Mouse (Mus musculus) layer of hippocampus, postnatal 10 days (tissue): ENCODE data around the gene Pkdcc. TPM values are rescaled to one million over a fixed set of nuclear protein-coding genes. Genes with fewer than 3 reads are reported as not detected.

Source experiments
- DNase-seq, 2 experiments: peaks; one replicate each; pipeline ENCODE4 v3.0.0; 2021; ENCODE audit warnings: low spot score in 2 of 2
- total RNA-seq, 2 experiments: library from RNA; stranded (reverse); gene quantifications; 2 replicates each; pipeline ENCODE4 v1.2.3; 2021

Gene Pkdcc
- total RNA-seq, 2 experiments from 2014 or later = 19.1 to 22.1 TPM

DNA sequence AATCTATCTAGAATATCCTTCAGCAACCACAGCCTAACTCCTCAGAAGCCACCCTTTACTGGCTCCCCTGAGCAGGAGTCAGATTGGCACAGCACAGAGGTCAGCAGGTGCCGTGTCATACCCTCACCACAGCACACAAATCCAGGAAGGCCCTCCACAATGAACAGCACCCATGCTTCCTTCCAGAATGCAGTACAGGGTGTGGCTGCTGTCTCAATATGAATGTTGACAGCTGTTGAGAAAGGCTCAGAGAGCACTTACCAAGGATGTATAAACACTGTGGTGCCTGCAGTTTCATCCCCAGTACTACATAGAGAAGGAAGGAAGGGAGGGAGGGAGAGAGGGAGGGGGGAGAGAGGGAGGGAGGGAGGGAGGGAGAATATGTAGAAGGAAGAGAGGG lies 29.4 kb downstream of the Pkdcc start:
- no peak for DNase-seq

- no peak for DNase-seq
Observed at GRCm38 (mm10) chr17:83245460-83245859, 30.4 kb downstream of the Pkdcc start.

DNA sequence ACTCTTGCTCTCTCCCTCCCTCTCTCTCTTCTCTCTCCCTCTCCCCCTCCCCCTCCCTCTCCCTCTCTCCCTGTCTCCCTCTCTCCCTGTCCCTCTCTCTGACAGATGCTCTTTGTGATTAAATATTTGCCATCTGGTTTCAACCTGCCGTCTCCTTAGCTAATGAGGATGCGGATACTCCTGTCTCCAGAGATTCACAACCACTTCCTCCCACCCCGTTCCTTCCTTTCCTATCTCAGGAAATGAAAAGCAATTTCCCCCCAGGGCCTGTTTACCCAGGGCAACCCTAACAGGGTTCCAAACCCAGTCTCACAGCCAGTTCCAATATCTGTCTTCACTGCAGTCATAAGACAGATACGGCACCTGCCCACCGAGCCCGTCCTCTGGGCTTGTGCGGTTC lies 31.0 kb downstream of the Pkdcc start:
- DNase-seq = no peak

DNA sequence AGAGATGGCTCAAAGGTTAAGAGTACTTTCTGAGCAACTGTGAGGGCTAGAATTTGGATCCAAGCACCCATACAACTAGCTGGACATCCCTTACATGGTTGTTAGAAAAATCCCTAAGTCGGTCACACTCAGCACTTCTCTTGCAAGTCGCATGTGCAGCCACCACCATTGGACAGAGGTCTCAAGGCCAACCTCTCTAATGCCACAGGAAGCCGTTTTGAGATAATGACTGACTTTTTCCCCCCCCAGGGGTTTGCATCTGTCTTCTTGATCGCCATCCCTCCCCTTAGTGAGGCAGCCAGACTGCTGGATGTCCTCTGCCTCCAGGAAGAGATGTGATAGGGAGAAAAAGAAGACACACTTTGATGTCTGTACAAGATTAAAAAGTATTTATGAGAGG lies 32.1 kb downstream of the Pkdcc start:
- DNase-seq = no peak

GRCm38 (mm10) chr17:83248467-83248866 lies 33.4 kb downstream of the Pkdcc start:
- no peak for DNase-seq

DNA sequence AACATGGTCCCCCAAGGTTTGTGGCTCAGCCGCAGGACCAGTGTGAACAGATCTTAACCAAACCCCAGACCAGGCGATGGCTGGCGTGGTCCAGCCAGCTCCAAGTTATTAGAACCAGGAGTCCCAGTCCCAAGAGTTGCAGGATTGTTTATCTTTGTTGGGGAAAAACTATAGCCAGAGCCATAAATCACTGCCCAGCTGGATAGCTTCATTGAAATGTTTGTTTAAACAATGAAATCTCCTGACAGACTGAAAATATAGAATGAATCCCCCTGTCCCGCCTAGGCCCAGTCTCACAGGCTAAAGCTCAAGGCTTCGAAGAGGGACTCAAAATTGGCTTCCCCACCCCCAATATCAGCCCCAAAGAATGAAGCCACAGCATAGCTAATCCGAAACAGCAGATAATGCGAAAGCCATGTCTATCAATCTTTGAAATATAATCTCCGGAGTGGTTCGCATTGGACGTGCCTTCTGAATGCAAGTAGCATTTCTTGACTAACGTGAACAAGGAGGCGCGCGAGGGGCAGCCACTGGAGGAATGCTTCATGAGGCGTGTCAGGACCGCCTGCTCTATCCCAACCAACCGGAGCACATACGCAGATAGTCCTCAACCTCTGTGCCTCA lies 35.9 kb downstream of the Pkdcc start:
- no peak for DNase-seq

DNA sequence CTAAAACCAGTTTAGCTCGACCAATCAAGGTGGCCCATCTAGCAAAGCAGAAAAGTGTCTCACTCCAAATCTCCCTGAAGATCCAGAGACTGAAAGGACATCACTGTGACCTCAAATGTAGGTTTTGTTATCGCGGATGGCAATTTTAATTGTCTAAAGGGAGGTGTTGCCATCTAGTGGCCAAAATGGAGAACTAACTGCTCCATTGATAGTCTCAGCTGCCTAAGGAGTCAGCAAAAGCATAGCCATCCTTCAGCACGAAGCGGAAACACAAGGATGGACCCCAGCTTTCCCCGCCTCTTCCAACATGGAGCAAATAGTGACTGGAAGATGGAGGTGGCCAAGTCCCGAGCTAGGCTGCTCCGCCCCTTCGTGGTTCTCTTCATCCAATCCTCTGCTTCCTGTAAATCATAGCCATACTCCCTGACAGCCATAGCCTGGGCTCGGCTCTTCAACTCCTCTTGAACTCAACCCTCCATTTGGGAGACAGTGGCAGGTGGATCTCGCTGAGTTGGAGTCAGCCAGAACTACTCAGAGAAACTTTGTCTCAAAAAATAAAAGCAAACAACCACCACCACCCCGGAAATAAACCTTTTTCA lies 38.1 kb downstream of the Pkdcc start:
- DNase-seq = peak; percentile 48 to 60

DNA sequence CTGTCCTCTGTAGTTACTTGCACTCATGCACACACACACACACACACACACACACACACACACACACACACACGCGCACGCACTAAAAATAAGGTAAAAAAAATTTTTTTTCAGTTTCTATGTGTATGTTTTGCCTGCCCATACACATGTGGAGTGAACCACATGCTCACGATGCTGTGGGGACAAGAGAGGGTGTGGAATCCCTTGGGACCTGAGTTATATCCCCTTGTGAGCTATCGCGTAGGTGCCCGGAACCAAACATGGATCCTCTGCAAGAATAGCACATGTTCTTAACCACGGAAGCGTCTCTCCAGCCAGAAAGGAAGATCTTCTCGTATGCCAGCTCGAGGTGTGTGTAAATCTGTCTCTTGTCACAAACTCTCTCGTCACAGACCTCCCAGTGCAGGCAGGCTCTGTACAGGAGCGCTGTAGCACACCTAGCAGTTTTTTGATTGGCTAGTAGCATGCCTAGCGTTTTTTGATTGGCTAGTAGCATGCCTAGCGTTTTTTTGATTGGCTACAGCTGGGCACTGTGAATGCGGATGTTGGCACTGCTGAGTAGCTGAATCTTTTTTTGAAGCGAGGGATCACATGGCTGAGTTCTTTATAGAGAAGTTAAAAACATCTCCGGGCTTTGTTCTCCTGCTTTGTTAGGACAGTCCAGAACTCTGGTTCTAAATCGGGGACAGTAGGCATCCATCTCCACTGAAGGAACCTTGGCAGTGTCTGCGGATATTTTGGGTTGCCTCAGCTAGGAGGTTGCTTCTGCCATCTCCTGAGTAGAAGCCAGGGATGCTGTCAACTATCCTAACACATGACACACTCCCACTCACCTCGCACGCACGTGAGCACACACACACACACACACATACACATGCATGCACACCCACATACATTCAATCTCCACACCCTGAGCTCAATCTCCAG lies 52.4 kb downstream of the Pkdcc start:
- peak; percentile 66 to 68 for DNase-seq

GRCm38 (mm10) chr17:83271509-83271908 lies 56.4 kb downstream of the Pkdcc start:
- DNase-seq = peak; percentile 89

DNA sequence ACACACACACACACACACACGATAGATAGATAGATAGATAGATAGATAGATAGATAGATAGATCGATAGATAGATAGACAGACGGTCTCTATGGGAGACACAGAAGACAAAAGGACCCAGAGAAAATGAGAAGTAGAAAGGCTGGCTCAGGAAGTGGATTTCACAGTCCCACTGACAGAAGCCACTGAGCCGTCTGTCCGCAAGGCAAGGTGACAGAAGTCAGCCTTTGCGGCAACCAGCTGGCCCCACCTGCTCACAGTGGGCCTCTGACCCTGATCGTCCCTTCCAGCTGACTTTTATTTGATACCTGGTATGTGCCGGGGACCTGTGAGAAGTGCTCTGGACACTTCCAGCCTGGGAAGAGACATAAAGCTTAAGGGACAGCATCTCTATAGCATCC lies 57.5 kb downstream of the Pkdcc start:
- DNase-seq = no peak

DNA sequence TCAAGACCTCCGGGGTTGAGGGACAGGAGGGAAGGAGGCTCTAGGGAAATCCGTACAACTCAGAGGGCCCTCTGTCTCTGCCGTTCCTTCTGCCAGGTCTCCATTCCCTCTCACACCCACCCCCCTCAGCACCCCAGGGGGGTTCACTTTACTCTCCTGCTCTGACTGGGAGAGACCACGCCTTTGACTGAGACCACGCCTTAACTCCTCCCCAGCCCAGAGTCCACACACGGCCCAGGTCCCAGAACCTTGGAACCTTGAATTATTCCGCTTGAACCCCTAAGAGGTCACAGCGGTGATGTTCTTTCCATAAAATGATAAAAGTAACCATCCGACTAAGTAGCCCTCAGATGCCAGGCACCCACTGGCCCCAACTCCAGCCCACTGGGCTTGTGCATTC lies 58.5 kb downstream of the Pkdcc start:
- DNase-seq = no peak

DNA sequence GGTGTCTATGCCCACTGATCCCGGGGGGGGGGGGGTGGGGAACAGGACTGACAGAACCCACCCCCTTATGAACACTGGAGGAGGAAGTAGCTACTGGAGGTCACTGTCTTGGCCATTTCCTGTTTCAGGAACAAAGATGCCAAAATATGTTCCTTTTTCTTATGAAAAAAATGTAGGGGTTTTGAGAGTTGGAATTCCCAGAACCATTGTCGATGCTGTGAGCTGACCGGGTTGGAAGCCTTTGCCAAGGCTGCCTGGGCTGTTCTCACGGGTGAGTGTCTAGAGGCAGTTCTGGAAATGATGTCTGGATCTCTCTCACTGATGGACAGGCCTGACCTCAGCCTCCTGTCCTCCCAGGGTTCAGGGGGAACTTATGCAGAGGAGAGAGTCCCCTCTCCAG lies 59.0 kb downstream of the Pkdcc start:
- DNase-seq = no peak

Other genes with a start within 250 kb of the Pkdcc start
- gene Eml4, start 135.6 kb downstream of the Pkdcc start, total RNA-seq = 10 to 100 TPM; 33.4 to 35.0 TPM